Mouse (Mus musculus): ENCODE results near the gene Mxra7.
A peak's percentile ranks its signal among the peaks of the same experiment; 100 is the strongest.

The Mxra7 gene

DNA sequence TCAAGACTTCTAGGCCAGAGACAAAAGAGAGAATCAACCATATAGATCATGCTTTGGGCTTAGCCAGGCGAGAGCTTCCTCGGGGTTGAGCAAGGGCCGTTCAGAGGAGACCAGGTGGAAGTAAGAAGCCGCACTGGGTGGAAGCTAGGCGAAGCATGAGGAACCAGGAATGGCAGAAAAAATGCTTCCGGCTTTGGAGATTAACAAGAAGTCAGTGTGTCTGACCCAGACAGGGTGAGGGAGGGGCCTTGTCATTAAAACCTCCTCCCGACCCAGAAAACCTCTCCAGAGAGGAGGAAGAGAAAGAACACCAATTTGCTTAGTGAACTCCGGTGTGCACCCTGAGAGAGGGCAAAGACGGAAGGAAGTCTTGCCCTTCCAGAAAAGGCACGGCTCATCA is 43.6 kb downstream of the Mxra7 start:
- no peak for DNase-seq (ENCODE audit: low read depth, low spot score)

DNA sequence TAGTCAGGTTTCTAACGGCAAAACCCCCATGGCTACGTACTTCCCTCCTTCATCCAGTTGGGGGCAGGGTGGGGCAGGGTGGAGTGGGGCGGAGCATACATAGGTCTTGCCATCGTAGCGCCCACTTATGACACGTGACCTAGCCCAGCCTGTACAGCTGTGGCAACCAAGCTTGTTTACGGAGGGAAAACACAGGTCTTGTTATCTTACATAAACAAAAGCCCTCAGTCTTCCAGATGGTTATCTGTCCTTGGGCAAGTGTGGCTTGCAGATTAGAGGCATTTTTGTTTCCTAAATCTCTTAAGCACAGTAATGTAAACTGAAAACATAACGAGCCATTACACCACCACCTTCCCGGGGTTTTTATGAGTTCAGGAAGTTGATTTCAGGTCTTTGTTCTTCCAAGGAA is 45.1 kb downstream of the Mxra7 start:
- peak; percentile 78 for DNase-seq (ENCODE audit: low read depth, low spot score)

DNA sequence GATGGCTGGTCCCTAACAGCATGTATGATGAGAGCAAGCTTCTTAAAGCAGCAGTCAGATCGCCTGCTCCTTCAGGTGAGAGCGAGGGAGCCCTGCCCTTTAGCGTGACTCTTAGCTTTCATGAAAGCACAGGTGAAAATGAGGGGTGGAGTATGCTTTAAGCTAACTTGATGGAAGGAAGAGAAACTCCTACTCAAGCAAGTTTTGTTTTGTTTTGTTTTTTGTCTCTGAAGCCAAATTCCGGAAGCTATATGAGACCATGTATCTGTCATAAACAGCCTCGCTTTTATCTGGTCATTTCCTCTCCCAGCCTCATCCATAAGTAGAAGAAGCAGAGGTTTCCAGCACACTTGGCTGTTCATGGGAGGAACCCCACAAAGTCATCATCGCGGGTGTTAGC is 52.4 kb downstream of the Mxra7 start, which contains the start of gene St6galnac1:
Gene St6galnac1 (minus strand): TSS at position 101 of the 400 bp plus-strand sequence.
- DNase-seq (ENCODE audit: low read depth, low spot score), result no peak

DNA sequence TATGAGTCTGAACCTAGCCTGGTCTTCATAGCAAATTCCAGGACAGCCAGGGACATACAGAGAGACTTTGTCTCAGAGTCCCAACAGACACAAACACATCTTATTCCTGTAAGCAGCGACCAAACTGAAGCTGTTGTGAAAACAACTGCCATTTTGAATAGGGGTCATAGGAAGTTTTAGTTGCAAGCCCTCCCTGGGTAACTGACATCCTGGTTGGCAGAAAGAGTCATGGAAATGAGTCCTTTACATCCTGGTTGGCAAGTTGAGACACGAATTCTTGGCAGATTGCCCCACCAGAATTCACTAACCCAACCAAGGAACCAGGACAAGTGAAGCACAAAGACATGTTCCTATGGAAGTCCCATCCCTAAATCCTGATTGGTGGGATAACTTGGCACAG is 54.6 kb downstream of the Mxra7 start:
- DNase-seq (ENCODE audit: low read depth, low spot score), result no peak

DNA sequence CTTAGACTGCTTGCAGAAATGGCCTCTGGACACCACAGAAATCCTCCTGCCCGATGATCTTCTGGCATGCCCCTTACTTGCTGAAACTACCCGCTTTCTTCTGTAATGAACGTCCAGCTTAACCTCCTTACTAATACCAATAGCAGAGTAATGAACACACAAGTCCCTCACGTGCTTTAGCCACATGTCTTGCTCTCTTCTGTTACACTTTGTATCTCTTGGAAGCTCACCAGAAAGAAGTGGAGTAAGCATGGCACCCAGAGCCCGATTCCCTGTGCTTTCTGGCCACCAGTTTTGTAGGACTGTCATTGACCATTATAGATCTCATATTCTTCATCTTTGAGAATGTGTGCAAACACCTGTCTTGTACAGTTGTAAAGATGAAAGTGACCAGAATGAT is 58.0 kb downstream of the Mxra7 start:
- DNase-seq (ENCODE audit: low read depth, low spot score), result no peak

DNA sequence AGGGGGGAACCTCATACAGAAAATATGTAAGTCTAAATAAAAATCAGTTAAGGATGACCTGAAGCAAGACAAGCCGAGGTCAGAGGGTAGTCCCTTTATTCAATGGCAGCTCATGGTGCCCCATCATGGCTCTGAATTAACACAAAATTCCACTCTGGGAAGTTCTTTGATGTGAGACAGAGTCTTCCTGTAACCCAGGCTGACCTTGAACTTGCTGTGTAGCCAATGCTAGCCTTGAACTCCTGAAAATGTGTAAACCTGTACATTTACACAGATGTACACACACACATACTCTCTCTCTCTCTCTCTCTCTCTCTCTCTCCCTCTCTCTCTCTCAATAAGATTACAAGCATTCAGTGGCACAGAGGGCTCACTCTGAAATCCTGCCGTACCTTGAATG is 62.9 kb downstream of the Mxra7 start:
- DNase-seq (ENCODE audit: low read depth, low spot score), result no peak

DNA sequence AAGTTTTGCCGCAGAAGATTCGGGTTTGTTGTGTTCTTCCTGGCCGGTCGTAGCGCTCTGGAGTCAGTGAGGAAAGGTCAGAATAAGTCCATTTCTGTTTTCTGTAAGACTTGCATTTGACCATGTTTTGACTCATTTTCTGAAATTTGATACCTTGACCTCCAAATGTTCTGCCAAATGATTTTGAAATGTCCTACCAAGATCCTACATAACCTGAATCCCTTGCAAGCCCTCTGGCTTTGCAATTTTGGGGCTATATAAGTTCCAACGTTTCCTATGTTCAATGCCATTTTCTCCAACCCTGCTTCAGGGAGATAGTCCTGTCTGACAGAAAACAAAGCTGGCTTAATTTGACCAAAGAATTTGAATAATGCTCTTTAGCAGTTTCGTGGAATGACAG is 63.5 kb downstream of the Mxra7 start:
- no peak for DNase-seq (ENCODE audit: low read depth, low spot score)

DNA sequence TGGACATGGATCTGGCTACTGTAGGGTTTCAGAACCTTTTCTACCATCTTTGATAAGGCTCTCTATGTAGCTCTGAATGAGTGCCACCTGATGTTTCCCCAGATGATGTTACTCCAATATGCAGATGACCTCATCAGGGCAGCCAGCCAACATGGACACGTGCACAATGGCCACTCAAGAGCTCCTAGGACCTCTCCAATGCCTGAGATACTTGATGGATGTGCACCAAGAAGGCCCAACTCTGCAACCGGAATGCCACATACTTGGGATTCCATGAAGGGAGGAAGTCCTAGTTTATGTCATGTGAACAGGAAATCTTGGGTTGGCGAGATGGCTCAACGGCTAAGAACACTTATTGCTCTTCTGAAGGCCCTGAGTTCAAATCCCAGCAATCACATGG is 72.7 kb downstream of the Mxra7 start:
- DNase-seq (ENCODE audit: low read depth, low spot score), result no peak

DNA sequence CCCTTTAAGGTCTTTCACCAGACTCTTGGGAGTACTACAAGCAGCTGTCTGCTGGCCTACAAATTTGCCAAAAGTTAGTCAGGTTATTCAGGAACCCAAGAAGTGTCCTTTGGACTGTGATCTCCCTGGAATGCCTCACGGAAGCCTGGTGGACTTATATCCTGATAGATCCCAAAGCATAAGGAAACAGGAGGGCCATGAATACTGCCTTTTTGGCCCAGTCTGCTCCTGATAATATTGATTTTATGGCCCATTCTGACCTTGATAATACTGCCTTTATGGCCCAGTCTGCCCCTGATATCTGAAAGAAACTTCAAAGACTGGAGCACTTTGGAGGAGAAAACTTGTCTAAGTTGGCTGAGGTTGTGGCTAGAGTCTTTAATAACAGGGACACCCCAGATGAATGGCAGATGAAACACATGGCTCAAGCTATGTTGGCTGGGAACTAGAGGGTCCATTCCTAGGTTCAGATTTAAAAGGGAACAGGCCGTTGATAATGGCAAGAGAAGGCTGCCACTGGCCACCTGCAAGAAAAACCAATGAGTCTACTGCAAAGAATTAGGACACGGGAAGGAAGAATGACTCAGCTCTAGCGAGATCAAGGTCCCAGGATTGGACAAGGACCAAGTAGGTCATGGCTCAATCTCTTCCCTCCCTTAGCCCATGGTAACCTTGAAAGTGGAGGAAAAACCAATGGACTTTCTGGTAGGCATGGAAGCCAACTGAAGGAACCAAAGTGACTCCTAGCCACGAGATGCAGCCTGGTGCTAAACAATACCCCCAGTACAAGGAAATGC is 74.0 kb downstream of the Mxra7 start:
- DNase-seq (ENCODE audit: low read depth, low spot score), result no peak

Data from forelimb bud, embryonic 11.5 days (tissue).